Mouse (Mus musculus): ENCODE results near the gene Tbx1. TPM values are rescaled to one million over a fixed set of nuclear protein-coding genes. Genes with fewer than 3 reads are reported as not detected.

The Tbx1 gene
- polyA plus RNA-seq, 1 experiment from 2014 or later: 0.34 TPM

DNA sequence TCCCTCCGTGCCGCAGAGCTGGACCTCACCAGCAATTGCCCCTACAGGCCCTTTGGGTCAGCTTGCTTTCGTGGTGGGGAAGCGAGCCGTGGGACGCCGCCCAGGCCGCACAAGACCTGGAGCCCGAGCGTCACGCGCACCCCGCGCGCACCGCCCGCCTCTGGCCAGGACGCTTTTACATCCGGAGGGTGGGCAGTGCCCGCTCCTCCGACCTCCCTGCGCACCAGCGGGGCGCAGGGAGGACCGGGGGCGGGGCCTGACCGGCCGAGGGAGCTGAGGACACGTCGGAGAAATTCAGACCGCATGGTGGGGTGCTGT, 1.8 kb downstream of the Tbx1 start:
- H3K4me2 ChIP-seq (replicated peaks; ENCODE audit: low read depth): no peak overlapping the region
- H3K4me1 ChIP-seq (replicated peaks; ENCODE audit: control insufficient read depth, insufficient read depth): peaks cover 10% of the 10 kb centered on the region
- no peak overlapping the region for H3K9ac ChIP-seq (ENCODE audit: low read length)
- H3K27ac ChIP-seq (replicated peaks): no peak overlapping the region
- ATAC-seq (ENCODE audit: low FRiP score, low TSS enrichment) (no peak), DNase-seq (ENCODE audit: low spot score) (no peak)
- no peak overlapping the region for H3K4me3 ChIP-seq (ENCODE audit: low read depth, low read length)
- H3K27me3 ChIP-seq (ENCODE audit: control insufficient read depth, insufficient read depth, low read length): peaks cover 47% of the 10 kb centered on the region
- no peaks in the 10 kb centered on the region for H3K36me3 ChIP-seq (ENCODE audit: control insufficient read depth, insufficient read depth, low read length)
- WGBS: 42% methylated on average over 31 of the region's 31 CpGs
- no peaks in the 10 kb centered on the region for H3K9me3 ChIP-seq (ENCODE audit: control insufficient read depth, low read length)
- TF ChIP-seq CTCF (IDR thresholded peaks at IDR 0.05; ENCODE audit: low read depth) (no peak), EP300 (optimal IDR thresholded peaks at IDR 0.05) (no peak)

DNA sequence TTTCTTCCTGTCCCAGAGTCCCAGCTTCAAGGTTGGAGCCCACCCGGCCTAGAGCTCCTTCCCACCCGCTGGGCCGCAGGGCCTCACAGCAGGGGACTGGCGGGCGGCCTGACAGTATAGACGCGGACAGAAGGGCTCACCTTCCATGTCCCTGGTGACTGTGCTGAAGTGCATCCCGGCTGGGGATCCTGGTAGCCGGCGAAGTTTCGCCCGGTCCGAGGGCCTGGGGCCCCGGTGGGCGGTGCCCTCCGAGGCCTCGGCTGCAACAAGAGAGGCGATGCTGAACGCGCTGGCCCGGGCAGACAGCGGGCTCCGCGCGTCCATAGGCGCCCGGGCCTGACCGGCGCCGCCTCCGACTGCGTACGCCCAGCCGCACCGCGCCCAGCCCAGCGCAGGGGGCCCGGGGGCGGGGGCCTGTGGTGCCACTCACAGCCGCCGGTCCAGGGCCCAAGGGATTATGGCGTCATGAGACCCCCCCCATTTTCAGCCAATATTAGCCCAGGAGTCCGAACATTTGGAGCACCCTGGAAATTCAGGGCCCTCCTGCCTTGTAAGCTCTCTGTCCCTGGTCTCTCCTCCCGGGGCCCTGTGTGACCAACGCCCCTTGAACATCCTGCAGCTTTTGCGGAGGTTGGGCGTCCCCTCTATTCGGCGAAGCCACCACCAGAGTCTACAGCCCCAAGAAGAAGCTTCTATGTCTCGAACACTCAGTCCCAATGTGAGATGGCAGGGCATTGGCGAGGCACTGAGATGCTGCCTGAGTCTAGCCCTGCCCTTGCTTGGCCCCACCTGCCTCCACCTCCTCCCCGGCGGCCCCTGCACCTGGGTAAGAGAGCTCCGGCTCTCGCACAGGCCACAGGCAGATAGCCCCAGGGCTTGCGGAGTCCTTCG, 2.4 kb downstream of the Tbx1 start:
- 0 out of 2 replicates have a peak, but pooled peaks have one; percentile 8 for ATAC-seq (ENCODE audit: low FRiP score, low TSS enrichment)
- TF ChIP-seq CTCF (IDR thresholded peaks at IDR 0.05; ENCODE audit: low read depth) (no peak), EP300 (optimal IDR thresholded peaks at IDR 0.05) (no peak)

DNA sequence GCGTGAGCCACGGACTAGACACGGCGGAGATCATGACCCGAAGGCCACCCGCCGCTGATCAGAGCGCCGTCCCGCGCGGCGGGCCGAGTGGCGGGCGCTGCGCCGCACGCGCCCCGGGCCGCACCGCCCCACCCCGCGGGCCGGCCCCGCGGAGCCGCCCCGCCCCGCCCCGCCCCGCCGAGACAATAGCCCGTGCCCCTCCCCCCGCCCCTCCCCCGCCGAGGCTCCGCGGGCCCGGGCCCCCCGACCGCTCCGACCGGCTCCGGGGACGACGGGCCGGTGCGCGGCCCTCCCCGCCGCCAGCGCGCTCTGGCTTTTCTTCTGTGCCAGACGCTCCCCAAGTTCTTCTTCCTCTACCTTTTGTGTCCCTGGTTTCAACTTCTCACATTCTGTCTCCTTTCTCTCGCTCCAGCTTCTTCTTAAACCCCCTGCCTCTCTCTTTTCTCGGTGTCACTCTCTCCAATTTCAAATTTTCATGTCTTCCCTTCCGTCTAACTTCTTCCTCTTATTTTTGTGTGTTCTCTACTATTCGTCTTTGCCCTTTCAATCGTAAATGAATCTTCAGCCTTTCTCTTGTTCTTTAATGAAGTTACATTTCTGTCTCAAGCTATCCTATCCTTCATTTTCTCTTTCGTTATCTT, 3.4 kb downstream of the Tbx1 start:
- WGBS: 6% methylated on average over 27 of the region's 62 CpGs
- Histone ChIP-seq H3K9me3 (ENCODE audit: control insufficient read depth, low read length) (no peaks in the 10 kb centered on the region), H3K9ac (ENCODE audit: low read length) (0 out of 2 replicates have a peak overlapping the region, but pooled peaks have one; percentile 45), H3K4me3 (ENCODE audit: low read depth, low read length) (peak overlapping the region; percentile 44), H3K36me3 (ENCODE audit: control insufficient read depth, insufficient read depth, low read length) (no peaks in the 10 kb centered on the region), H3K27me3 (ENCODE audit: control insufficient read depth, insufficient read depth, low read length) (peaks cover 59% of the 10 kb centered on the region), H3K4me1 (replicated peaks; ENCODE audit: control insufficient read depth, insufficient read depth) (peaks cover 10% of the 10 kb centered on the region), H3K27ac (replicated peaks) (no peak overlapping the region), H3K4me2 (replicated peaks; ENCODE audit: low read depth) (peak overlapping the region; percentile 64)
- no peak for DNase-seq (ENCODE audit: low spot score)
- no peak for ATAC-seq (ENCODE audit: low FRiP score, low TSS enrichment)
- TF ChIP-seq CTCF (IDR thresholded peaks at IDR 0.05; ENCODE audit: low read depth): no peak
- no peak for TF ChIP-seq EP300 (optimal IDR thresholded peaks at IDR 0.05)

More for the DNA sequence above, 2.4 kb downstream of the Tbx1 start:
- Histone ChIP-seq H3K9ac (ENCODE audit: low read length) (no peak overlapping the region), H3K27ac (replicated peaks) (no peak overlapping the region), H3K4me1 (replicated peaks; ENCODE audit: control insufficient read depth, insufficient read depth) (peaks cover 10% of the 10 kb centered on the region), H3K4me3 (ENCODE audit: low read depth, low read length) (peak overlapping the region; percentile 18; the same call in 1 of the 2 replicates), H3K4me2 (replicated peaks; ENCODE audit: low read depth) (peak overlapping the region; percentile 29; the same call in 1 of the 2 replicates), H3K9me3 (ENCODE audit: control insufficient read depth, low read length) (no peaks in the 10 kb centered on the region), H3K36me3 (ENCODE audit: control insufficient read depth, insufficient read depth, low read length) (no peaks in the 10 kb centered on the region), H3K27me3 (ENCODE audit: control insufficient read depth, insufficient read depth, low read length) (peaks cover 52% of the 10 kb centered on the region)
- 9% methylated on average over 44 of the region's 57 CpGs for WGBS
- peak; percentile 29 for DNase-seq (ENCODE audit: low spot score)

DNA sequence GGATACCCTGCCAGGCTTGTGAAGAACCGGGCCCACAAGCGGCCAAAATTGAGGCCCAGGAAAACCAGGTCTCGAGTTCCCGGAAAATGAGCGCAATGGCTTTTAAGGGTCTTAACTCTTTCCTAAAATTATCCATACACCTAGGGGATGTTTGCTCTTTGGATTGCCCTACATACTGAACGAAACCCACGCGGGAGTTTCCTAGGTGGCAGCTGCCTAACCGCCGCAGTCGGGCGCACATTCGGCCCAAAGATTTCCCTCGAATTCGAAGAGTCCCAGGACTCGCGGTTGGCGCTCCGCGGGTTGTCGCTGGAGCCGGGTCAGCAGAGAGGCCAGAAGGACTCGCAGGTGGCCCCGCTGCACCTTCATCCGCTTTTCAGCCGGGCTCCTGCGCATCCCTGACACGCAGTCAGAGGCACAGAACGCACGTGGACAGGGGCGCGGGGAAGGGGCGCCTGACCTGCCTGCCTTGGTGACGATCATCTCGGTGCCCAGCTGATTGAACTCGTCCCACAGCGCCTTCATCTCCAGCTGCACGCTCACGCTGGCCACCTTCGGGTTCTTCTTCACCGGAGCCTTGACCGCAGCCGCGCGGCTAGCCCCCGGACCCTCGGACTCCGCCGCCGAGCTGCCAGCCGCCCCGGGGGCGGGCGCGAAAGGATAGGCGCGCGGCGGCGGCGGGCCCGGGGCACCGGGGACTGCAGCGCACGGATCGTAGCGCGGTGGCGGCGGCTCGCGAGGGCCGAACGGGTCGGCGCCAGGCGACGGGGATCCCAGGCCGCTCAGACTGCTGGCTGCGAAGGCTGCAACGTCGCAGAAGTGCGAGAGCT, 4.2 kb downstream of the Tbx1 start:
- H3K4me3 ChIP-seq (ENCODE audit: low read depth, low read length): peak overlapping the region; percentile 44
- peaks cover 6% of the 10 kb centered on the region for H3K4me1 ChIP-seq (replicated peaks; ENCODE audit: control insufficient read depth, insufficient read depth)
- peaks cover 63% of the 10 kb centered on the region for H3K27me3 ChIP-seq (ENCODE audit: control insufficient read depth, insufficient read depth, low read length)
- no peak for DNase-seq (ENCODE audit: low spot score)
- no peak overlapping the region for H3K27ac ChIP-seq (replicated peaks)
- ATAC-seq (ENCODE audit: low FRiP score, low TSS enrichment): no peak
- 11% methylated on average over 71 of the region's 83 CpGs for WGBS
- peak overlapping the region; percentile 64 for H3K4me2 ChIP-seq (replicated peaks; ENCODE audit: low read depth)
- H3K36me3 ChIP-seq (ENCODE audit: control insufficient read depth, insufficient read depth, low read length): no peaks in the 10 kb centered on the region
- TF ChIP-seq EP300 (optimal IDR thresholded peaks at IDR 0.05) (no peak), CTCF (IDR thresholded peaks at IDR 0.05; ENCODE audit: low read depth) (no peak)
- H3K9ac ChIP-seq (ENCODE audit: low read length): 0 out of 2 replicates have a peak overlapping the region, but pooled peaks have one; percentile 45
- H3K9me3 ChIP-seq (ENCODE audit: control insufficient read depth, low read length): no peaks in the 10 kb centered on the region

DNA sequence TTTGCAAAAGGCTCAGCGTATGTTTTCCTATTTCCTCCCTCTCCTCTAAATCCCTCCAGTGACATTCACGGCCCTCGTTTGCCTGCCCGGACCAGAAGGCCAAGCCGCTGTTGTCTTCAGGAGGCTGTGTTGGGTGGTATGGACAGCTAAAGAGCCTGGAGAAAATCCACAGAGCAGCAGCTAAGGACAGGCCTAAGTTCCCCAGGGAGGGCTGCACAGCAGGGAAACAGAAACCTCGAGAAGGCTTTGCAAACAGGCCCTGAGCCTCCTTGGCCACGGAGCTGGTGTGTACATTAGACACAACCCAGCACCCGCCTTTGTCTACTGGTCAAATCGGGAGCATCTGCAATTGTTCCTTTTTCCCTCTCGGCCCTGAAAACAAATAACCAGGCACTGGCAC, 4.8 kb downstream of the Tbx1 start:
- no peak for TF ChIP-seq EP300 (optimal IDR thresholded peaks at IDR 0.05)
- no peak for TF ChIP-seq CTCF (IDR thresholded peaks at IDR 0.05; ENCODE audit: low read depth)
- H3K27me3 ChIP-seq (ENCODE audit: control insufficient read depth, insufficient read depth, low read length): peaks cover 60% of the 10 kb centered on the region
- DNase-seq (ENCODE audit: low spot score): no peak
- H3K9me3 ChIP-seq (ENCODE audit: control insufficient read depth, low read length): no peaks in the 10 kb centered on the region
- no peak for ATAC-seq (ENCODE audit: low FRiP score, low TSS enrichment)
- WGBS: 54% methylated on average over 10 of the region's 10 CpGs
- H3K9ac ChIP-seq (ENCODE audit: low read length): no peak overlapping the region
- H3K27ac ChIP-seq (replicated peaks): no peak overlapping the region
- H3K36me3 ChIP-seq (ENCODE audit: control insufficient read depth, insufficient read depth, low read length): no peaks in the 10 kb centered on the region
- H3K4me3 ChIP-seq (ENCODE audit: low read depth, low read length): peak overlapping the region; percentile 44; the same call in 1 of the 2 replicates
- H3K4me2 ChIP-seq (replicated peaks; ENCODE audit: low read depth): peak overlapping the region; percentile 64; the same call in 1 of the 2 replicates
- H3K4me1 ChIP-seq (replicated peaks; ENCODE audit: control insufficient read depth, insufficient read depth): peaks cover 5% of the 10 kb centered on the region

Measured in stomach, postnatal 0 days (tissue).